Mouse (Mus musculus): ENCODE results near the gene Gm10644.

The Gm10644 gene

GRCm38 (mm10) chr8:83895894-83896293, 59.1 kb downstream of the Gm10644 start:
- DNase-seq: peak; percentile 49 to 67

DNA sequence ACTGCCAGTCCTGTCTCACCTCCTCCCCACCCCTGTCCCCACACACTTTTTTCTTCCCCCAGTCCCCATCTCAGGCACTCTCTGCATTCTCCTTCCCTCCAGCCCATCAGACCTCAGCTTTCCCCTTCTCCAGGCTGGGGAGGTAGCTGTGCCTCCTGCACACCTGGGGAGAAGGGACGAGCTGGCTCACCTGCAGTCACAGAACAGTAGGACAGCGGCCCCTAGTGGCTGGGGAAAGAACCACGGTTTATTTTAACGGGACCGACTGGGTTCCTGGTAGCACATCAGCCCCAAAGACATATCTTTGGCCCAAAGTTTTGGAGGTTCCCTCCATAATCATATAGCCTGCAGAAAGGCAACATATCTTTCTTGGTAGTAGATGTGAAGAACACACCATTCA, 61.1 kb downstream of the Gm10644 start:
- peak; percentile 86 for DNase-seq

GRCm38 (mm10) chr8:83892061-83892460, 62.9 kb downstream of the Gm10644 start:
- peak in 1 of 2 experiments; percentile 38 for DNase-seq

DNA sequence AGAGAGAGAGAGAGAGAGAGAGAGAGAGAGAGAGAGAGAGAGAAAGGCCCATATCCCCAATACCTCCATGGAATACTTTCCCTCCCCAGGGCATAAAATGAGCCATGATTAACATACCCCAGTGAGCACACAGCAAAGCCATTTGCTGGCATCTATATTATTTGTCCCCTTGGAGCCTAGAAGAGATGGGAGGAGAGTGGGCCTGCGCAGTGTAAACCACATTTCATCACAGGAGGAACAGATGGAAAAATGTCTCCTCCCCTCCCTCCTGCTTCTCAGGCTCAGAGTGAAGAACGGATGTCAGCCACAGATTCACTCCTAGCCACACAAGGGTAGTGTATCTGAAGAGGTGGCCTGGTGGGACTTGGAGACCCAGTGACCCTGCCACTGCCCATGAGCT, 66.6 kb downstream of the Gm10644 start:
- no peak for DNase-seq
